Mouse (Mus musculus) myocyte (in vitro differentiated cells): ENCODE measurements around the gene Brix1.

Experiments
- CEBPB ChIP-seq: IDR thresholded peaks from 2 replicates; pipeline ENCODE4 v1.6.1; 2011; ENCODE audit warnings: mild to moderate bottlenecking, moderate library complexity; ENCODE audit not compliant: poor library complexity, insufficient read depth, severe bottlenecking
- E2F4 ChIP-seq: IDR thresholded peaks from one replicate; pipeline ENCODE4 v1.6.1; 2011; ENCODE audit warnings: mild to moderate bottlenecking, control low read depth, moderate library complexity; ENCODE audit not compliant: insufficient read depth
- MAX ChIP-seq: IDR thresholded peaks from one replicate; pipeline ENCODE4 v1.6.1; 2011; ENCODE audit warnings: low read depth, mild to moderate bottlenecking, control low read depth
- MYOG ChIP-seq, 3 experiments: IDR thresholded peaks; one replicate each; pipeline ENCODE4 v1.6.1; 2011; ENCODE audit warnings: control low read depth in 2 of 3, low read depth in 2 of 3, mild to moderate bottlenecking in 2 of 3; ENCODE audit not compliant: insufficient read length in 2 of 3, control insufficient read depth in 1 of 3, insufficient read depth in 1 of 3
- POLR2A ChIP-seq: IDR thresholded peaks from one replicate; pipeline ENCODE4 v1.6.1; 2011; ENCODE audit warnings: low read depth, mild to moderate bottlenecking, control low read depth, moderate library complexity; ENCODE audit not compliant: insufficient read length
- POLR2AphosphoS2 ChIP-seq: IDR thresholded peaks from one replicate; pipeline ENCODE4 v1.6.1; 2011; ENCODE audit warnings: low read depth, control low read depth; ENCODE audit not compliant: insufficient read length
- SRF ChIP-seq: IDR thresholded peaks from one replicate; pipeline ENCODE4 v1.6.1; 2011; ENCODE audit warnings: low read depth; ENCODE audit not compliant: control insufficient read depth, insufficient read length
- USF1 ChIP-seq: IDR thresholded peaks from one replicate; pipeline ENCODE4 v1.6.1; 2011; ENCODE audit warnings: low read depth, mild to moderate bottlenecking, control low read depth, moderate library complexity

GRCm38 (mm10) chr15:10499593-10499992 is 13.8 kb upstream of the Brix1 start:
- TF ChIP-seq MAX (no peak), POLR2A (no peak), MYOG (IDR thresholded peaks at IDR 0.05; ENCODE audit: control insufficient read depth in 1 of 3, insufficient read depth in 1 of 3, insufficient read length in 2 of 3, low read depth in 2 of 3) (no peak), SRF (no peak), E2F4 (no peak), CEBPB (no peak), USF1 (no peak), POLR2AphosphoS2 (no peak)
